19 mouse cellular contexts compared by ENCODE assay signal in the genomic region with DNA sequence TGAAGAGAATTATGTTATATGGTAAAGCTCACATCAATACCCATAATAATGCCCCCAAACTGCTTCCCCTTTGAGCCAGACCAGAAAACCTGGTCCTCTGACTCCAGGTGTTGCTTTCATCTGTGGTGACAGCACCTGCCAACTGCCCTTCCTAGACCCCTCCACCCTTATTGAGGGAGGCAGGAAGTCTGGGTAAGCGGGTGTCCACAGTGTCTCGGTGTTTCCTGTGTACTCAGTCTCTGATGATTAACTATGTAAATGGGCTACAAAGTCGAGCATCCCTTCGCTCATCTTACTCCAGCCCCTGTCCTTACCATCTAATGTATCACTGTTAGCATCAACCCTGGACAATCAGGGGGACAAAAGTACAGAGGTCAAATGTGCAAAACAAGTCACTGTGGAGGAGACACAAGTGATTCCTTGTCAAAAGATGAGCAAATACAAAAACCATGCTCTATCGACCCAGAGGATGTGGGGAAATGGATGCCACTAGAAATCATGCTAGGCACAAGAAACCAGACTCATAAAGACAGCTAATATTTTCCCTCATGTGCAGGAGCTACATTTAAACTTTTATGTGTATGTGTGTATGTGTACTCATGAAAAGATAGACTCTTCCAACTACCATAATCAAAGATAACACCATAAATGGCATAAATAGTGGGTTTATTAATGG. TPM values are rescaled to one million over a fixed set of nuclear protein-coding genes. Genes with fewer than 3 reads are reported as not detected.
DNase-seq lines count a peak whose midpoint lies in the region; ATAC-seq lines count a peak whose summit lies in the region.
"Had no signal": no experiment of that assay in that cellular context is flagged by ENCODE, and none has a peak within 500 bp of the region (broad histone marks: within the 10 kb centered on the region; RNA-seq: fewer than 3 reads in every experiment).

No protein-coding gene starts in this region.

- no peaks in the 10 kb centered on the region for H3K4me1 ChIP-seq in embryonic facial prominence, embryonic 10.5 days
- H3K4me1 ChIP-seq: hindbrain, embryonic 15.5 days had no signal

- no peaks in the 10 kb centered on the region for H3K36me3 ChIP-seq in embryonic facial prominence, embryonic 10.5 days (replicated peaks)
- H3K36me3 ChIP-seq: embryonic facial prominence, embryonic 12.5 days; forebrain, embryonic 15.5 days; G1E; hindbrain, embryonic 15.5 days had no signal

- no peak overlapping the region for H3K27ac ChIP-seq in embryonic facial prominence, embryonic 10.5 days (replicated peaks)
- H3K27ac ChIP-seq: embryonic facial prominence, embryonic 12.5 days; forebrain, embryonic 15.5 days; heart, embryonic 13.5 days; hindbrain, embryonic 15.5 days had no signal

- peak; percentile 91 for ATAC-seq in CD4-positive, CD25-positive, alpha-beta regulatory T cell, adult 4 months
- ATAC-seq: forebrain, embryonic 15.5 days had no signal

- no peak overlapping the region for H3K4me3 ChIP-seq in embryonic facial prominence, embryonic 10.5 days
- H3K4me3 ChIP-seq: embryonic facial prominence, embryonic 12.5 days; forebrain, embryonic 15.5 days; heart, embryonic 13.5 days; hindbrain, embryonic 15.5 days had no signal

- H3K27me3 ChIP-seq in embryonic facial prominence, embryonic 10.5 days (replicated peaks; ENCODE audit: low read depth, poor library complexity, severe bottlenecking): no peaks in the 10 kb centered on the region
- H3K27me3 ChIP-seq: embryonic facial prominence, embryonic 12.5 days; forebrain, embryonic 15.5 days; heart, embryonic 13.5 days; hindbrain, embryonic 15.5 days had no signal

- DNase-seq in induced T-regulatory cell, adult 2 months (ENCODE audit: low read depth): peak; percentile 37
- DNase-seq in thymus, postnatal 14 days: peak; percentile 30
- no peak for DNase-seq in embryonic facial prominence, embryonic 10.5 days (ENCODE audit: low spot score)
- no peak for DNase-seq in B cell, adult 2 months
- no peak for DNase-seq in cerebellum, postnatal 14 days
- no peak for DNase-seq in urinary bladder, adult 18-20 months (ENCODE audit: low spot score in 2 of 2)
- DNase-seq: adrenal gland, postnatal 14 days; cerebellum, adult 11-12 months; cerebellum, adult 9-10 months; cerebellum, postnatal 36 days; gastrocnemius, postnatal 36 days; heart, adult 11 months; heart, postnatal 36 days had no signal

- H3K9me3 ChIP-seq in embryonic facial prominence, embryonic 10.5 days: no peaks in the 10 kb centered on the region
- H3K9me3 ChIP-seq: embryonic facial prominence, embryonic 12.5 days; forebrain, embryonic 15.5 days; G1E; heart, embryonic 13.5 days; hindbrain, embryonic 15.5 days had no signal

- WGBS in embryonic facial prominence, embryonic 10.5 days: 74% methylated on average over 5 of the region's 5 CpGs

RNA-seq across cellular contexts. Expression of gene Ccdc80, which starts 15.1 kb away (rescaled TPM):
- 1 to 10 TPM; 1.4 to 3.5 TPM for polyA plus RNA-seq in CD4-positive, CD25-positive, alpha-beta regulatory T cell, adult 4 months (2017; shearing (Covaris generic))
- polyA plus RNA-seq in embryonic facial prominence, embryonic 10.5 days (2016; fragmentation: Nextera tagmentation; extraction: Ambion mirVana): 25.2 and 25.7 TPM in 2 replicates
- polyA plus RNA-seq: G1E had no signal

RNA-seq across cellular contexts. Expression of gene Slc35a5, which starts 50.2 kb away (rescaled TPM):
- 10 to 100 TPM; 38.6 TPM for polyA plus RNA-seq in CD4-positive, CD25-positive, alpha-beta regulatory T cell, adult 4 months (2017; shearing (Covaris generic))
- polyA plus RNA-seq in embryonic facial prominence, embryonic 10.5 days (2016; fragmentation: Nextera tagmentation; extraction: Ambion mirVana): 12.2 and 14.9 TPM in 2 replicates

RNA-seq across cellular contexts. Expression of gene Atg3, which starts 50.2 kb away (rescaled TPM):
- polyA plus RNA-seq in CD4-positive, CD25-positive, alpha-beta regulatory T cell, adult 4 months (2017; shearing (Covaris generic)): 10 to 100 TPM; 11.8 to 17.9 TPM
- 30.0 and 30.8 TPM in 2 replicates for polyA plus RNA-seq in embryonic facial prominence, embryonic 10.5 days (2016; fragmentation: Nextera tagmentation; extraction: Ambion mirVana)

Comparison
In these comparisons a context has a peak if more than half of its experiments do, and no peak if none do; other contexts are left out.
1. DNase-seq: peak in induced T-regulatory cell, adult 2 months (single experiment) and thymus, postnatal 14 days (single experiment); none in embryonic facial prominence, embryonic 10.5 days (single experiment), B cell, adult 2 months (0 of 2), cerebellum, postnatal 14 days (0 of 2) and urinary bladder, adult 18-20 months (0 of 2).